Mouse (Mus musculus) liver, embryonic 14.5 days (tissue): ENCODE measurements around the gene Gch1. TPM values are rescaled to one million over a fixed set of nuclear protein-coding genes. Genes with fewer than 3 reads are reported as not detected.
A peak's percentile ranks its signal among the peaks of the same experiment; 100 is the strongest.

ENCODE experiments used
- ATAC-seq: fragments of 200-750 bp; cut with Nextera tagmentation; 2 replicates; pipeline ENCODE4 v1.8.0; 2017; ENCODE audit warnings: moderate number of reproducible peaks, mild to moderate bottlenecking, moderate library complexity; ENCODE audit not compliant: insufficient read depth
- DNase-seq, 3 experiments: peaks; one replicate each; pipeline ENCODE4 v3.0.0-alpha.2; 2012 to 2013; ENCODE audit warnings: low read depth in 3 of 3, low spot score in 3 of 3
- H3K27ac ChIP-seq: fragments of 300-500 bp; sonication (generic); 2 replicates; pipeline ENCODE4 v1.5.1; 2014; ENCODE audit warnings: moderate library complexity, mild to moderate bottlenecking, control low read depth, inconsistent platforms
- H3K27me3 ChIP-seq: fragments of 300-500 bp; sonication (generic); 2 replicates; pipeline ENCODE4 v1.6.1; 2014; ENCODE audit warnings: mild to moderate bottlenecking, low read length, moderate library complexity; ENCODE audit not compliant: control insufficient read depth, insufficient read depth
- H3K36me3 ChIP-seq: fragments of 300-500 bp; sonication (generic); replicated peaks from 2 replicates; pipeline ENCODE4 v1.6.1; 2014; ENCODE audit warnings: low read depth; ENCODE audit not compliant: control insufficient read depth, insufficient read depth
- H3K4me1 ChIP-seq, 2 experiments: fragments of 200-500 bp in 1 of 2; fragments of 300-500 bp in 1 of 2; sonication (generic) in 1 of 2; replicated peaks; 2 replicates each; pipeline ENCODE4 v1.6.1; 2012 to 2014; ENCODE audit warnings: antibody characterized with exemption in 1 of 2, inconsistent platforms in 1 of 2, low read length in 1 of 2; ENCODE audit not compliant: control insufficient read depth in 2 of 2, insufficient read depth in 2 of 2
- H3K4me2 ChIP-seq: fragments of 300-500 bp; sonication (generic); 2 replicates; pipeline ENCODE4 v1.6.1; 2014; ENCODE audit warnings: low read depth, mild to moderate bottlenecking, control low read depth, moderate library complexity
- H3K4me3 ChIP-seq, 2 experiments: fragments of 200-500 bp in 1 of 2; fragments of 300-500 bp in 1 of 2; sonication (generic) in 1 of 2; 2 replicates each; pipeline ENCODE4 v1.5.1; 2012 to 2014; ENCODE audit warnings: low read depth in 2 of 2, low read length in 2 of 2, mild to moderate bottlenecking in 2 of 2, control low read depth in 1 of 2, inconsistent platforms in 1 of 2, moderate library complexity in 1 of 2; ENCODE audit not compliant: insufficient read depth in 1 of 2
- H3K9ac ChIP-seq: fragments of 300-500 bp; sonication (generic); replicated peaks from 2 replicates; pipeline ENCODE4 v1.6.1; 2014; ENCODE audit warnings: mild to moderate bottlenecking, control low read depth, moderate library complexity
- H3K9me3 ChIP-seq: fragments of 300-500 bp; sonication (generic); 2 replicates; pipeline ENCODE4 v1.6.1; 2016; ENCODE audit warnings: low read length, mixed read lengths; ENCODE audit not compliant: control insufficient read depth
- CTCF ChIP-seq: IDR thresholded peaks from 2 replicates; pipeline ENCODE4 v1.5.1; 2016; ENCODE audit warnings: antibody characterized with exemption, low read depth, control low read depth
- EP300 ChIP-seq: IDR thresholded peaks from 2 replicates; pipeline ENCODE4 v1.6.1; 2016; ENCODE audit warnings: antibody characterized with exemption, low read depth
- WGBS: fragments of 180-500 bp; shearing (Covaris S2); extraction: QIAGEN DNeasy Blood & Tissue Kit; methylation state at CpG from one replicate; pipeline ENCODE4 v1.1.7; 2014; ENCODE audit not compliant: insufficient replicate concordance; 5-methylcytosine and 5-hydroxymethylcytosine counted together
- polyA plus RNA-seq, 2 experiments: library from polyadenylated mRNA; depleted of rRNA in 1 of 2; stranded (reverse) in 1 of 2; unstranded in 1 of 2; fragments of >200 nt; fragmentation: Nextera tagmentation in 1 of 2; extraction: Ambion mirVana in 1 of 2; gene quantifications; 2 replicates each; pipeline versions ENCODE4 v1.2.1 to v1.2.3; 2012 to 2014

Gene Gch1
- polyA plus RNA-seq, 2 experiments = 2.4 to 3.8 TPM

DNA sequence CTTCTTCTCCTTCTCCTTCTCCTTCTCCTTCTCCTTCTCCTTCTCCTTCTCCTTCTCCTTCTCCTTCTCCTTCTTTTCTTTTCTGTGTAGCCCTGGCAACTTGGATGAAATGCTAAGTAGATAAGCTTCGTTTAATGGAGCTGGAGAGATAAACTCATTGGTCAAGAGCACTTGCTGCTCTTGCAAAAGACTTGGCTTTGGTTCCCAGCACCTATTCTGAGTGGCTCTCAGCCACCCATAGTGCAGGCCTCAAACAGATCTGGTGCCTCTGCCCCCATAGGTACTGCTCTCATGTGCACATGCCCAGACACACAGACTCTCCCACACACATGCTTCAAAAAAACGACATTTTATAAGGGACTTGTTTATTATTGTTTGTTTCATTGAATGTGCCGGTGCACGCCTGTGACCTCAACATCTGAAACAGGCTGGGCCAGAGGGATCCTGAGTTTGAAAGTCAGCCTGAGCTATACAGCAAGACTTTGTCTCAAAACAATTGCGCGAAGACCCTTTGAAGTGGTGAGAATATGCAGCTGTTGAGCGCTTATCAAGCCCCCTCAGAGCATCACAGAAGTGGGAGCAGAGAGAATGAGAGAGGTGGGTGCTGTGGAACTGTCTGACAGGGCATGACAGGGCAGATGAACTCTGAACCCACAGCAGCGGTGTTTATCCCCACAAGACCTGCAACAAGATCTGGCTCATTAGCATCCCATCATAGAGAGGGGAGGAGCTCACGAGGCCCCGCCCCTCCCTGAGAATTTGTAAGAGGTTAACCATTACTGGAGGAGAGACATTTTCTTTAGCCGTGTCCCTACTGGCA, 33.6 kb upstream of the Gch1 start:
- WGBS = 67% methylated on average over 11 of the region's 11 CpGs
- 0 out of 2 replicates have a peak, but pooled peaks have one; percentile 26 for ATAC-seq

DNA sequence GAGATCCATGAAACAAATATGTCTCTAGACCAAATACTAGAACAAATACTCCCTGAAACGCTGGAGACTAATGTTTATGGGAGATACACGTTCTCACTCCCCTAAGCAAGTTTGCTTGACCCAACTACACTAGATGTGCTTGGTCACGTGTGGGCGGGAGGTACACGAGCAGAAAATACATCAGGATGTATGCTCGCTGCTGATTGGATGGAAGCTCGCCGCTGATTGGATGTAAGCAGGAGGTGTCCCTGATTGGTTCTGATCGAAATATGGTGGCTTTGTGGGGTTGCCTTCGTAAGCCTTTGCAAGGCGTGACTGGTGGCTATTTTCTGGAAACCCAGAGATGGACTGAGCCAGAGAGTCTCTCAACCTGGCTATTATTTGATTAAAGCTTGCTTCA, 32.4 kb upstream of the Gch1 start:
- ATAC-seq = peak; percentile 35; the same call in 1 of the 2 replicates

More for the DNA sequence above, 33.6 kb upstream of the Gch1 start:
- peak in 1 of 3 experiments; percentile 40 for DNase-seq
- H3K9ac ChIP-seq = no peak overlapping the region
- no peak for TF ChIP-seq EP300
- no peak for TF ChIP-seq CTCF
- H3K4me2 ChIP-seq = no peak overlapping the region
- H3K4me1 ChIP-seq = peaks cover 1 to 4% of the 10 kb centered on the region in 2 experiments; a peak in 1 of 4 replicates
- no peaks in the 10 kb centered on the region for H3K36me3 ChIP-seq
- H3K9me3 ChIP-seq = no peaks in the 10 kb centered on the region
- H3K4me3 ChIP-seq = no peak overlapping the region
- no peak overlapping the region for H3K27ac ChIP-seq
- H3K27me3 ChIP-seq = no peaks in the 10 kb centered on the region

DNA sequence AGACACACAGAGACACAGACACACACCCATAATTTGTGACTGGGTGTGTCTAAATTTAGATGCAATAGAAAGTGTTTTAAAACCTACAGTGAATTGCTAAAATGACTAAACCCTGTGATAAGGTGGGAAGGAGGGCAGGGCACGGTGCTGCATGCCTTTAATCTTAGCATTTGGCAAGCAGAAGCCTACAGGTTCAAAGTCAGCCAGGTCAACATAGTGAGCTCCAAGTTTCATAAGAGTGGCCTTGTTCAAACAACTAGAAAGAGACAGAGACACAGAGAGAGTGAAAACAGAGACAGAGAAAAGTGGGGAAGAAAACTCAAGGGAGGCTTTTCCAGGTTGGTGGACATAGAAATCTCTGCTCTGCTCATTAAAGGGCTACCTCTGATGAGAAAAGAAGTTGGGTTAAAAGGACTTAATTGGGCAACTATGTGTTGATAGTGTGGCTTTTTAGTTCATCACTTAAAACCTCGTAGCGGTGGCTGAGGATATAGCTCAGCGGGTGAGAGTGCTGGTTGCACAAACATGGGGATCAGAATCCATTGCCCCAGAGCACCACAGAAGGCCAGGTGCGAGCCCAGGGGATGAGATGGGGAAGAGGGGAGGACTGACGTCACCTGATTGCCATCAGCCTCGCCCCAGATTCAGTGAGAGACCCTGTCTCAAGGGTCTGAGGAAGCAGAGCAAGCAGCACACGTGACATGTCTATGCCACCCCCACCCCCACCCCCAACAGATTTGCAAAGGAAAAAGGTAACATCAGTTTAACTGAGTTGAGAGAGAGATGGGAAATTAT, 31.2 kb upstream of the Gch1 start:
- H3K4me3 ChIP-seq = no peak overlapping the region

More for the DNA sequence above, 32.4 kb upstream of the Gch1 start:
- Histone ChIP-seq H3K27me3 (no peaks in the 10 kb centered on the region), H3K4me1 (peaks cover 1 to 4% of the 10 kb centered on the region in 2 experiments; a peak in 1 of 4 replicates), H3K9me3 (no peaks in the 10 kb centered on the region), H3K9ac (no peak overlapping the region), H3K36me3 (no peaks in the 10 kb centered on the region), H3K4me2 (no peak overlapping the region), H3K4me3 (no peak overlapping the region), H3K27ac (no peak overlapping the region)
- 70% methylated on average over 11 of the region's 11 CpGs for WGBS
- DNase-seq = no peak
- no peak for TF ChIP-seq CTCF
- no peak for TF ChIP-seq EP300

DNA sequence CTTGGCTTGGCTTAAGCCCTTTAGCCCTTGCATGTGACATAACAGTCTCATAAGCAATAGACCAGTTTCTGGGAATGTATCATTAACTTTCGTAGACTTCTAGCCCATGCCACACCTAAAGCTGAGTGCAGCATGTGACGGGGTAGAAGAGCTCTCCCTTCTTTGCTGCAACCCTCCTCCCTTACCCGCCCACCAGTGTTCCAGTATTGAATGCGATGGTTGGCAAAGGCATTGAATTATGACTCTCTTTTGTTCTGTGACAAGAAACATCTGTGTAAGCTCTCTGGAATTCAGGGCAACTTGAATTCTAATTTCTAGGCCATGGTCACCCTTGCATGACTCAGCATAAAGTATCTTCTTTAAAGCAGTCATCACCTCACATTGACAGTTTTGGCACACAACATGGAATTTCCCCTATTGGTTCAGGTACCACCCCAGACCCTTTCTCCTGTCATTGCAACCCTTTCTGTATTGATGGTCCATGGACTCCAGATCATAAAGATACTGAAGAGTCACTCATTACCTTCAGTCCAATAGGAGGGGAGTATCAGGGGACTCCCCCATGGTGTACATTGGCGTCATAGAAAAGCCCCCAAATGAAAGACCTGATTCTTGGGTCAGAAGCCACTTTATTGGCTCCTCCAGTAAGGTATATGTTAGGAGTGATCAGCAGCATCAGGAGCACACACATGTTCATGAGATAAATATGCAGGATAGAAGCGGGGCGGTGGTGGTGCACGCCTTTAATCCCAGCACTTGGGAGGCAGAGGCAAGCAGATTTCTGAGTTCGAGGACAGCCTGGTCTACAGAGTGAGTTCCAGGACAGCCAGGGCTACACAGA, 29.8 kb upstream of the Gch1 start:
- ATAC-seq (no peak), DNase-seq (no peak)
- Histone ChIP-seq H3K9me3 (no peaks in the 10 kb centered on the region), H3K9ac (no peak overlapping the region), H3K27me3 (no peaks in the 10 kb centered on the region; the same call in 1 of the 2 replicates), H3K4me3 (no peak overlapping the region), H3K4me2 (no peak overlapping the region), H3K4me1 (peaks cover 1 to 4% of the 10 kb centered on the region in 2 experiments; a peak in 1 of 4 replicates), H3K36me3 (no peaks in the 10 kb centered on the region), H3K27ac (no peak overlapping the region)
- 73% methylated on average over 9 of the region's 9 CpGs for WGBS
- TF ChIP-seq CTCF (no peak), EP300 (no peak)

More for the DNA sequence above, 31.2 kb upstream of the Gch1 start:
- no peak for ATAC-seq
- Histone ChIP-seq H3K36me3 (no peaks in the 10 kb centered on the region), H3K9me3 (no peaks in the 10 kb centered on the region), H3K27ac (no peak overlapping the region), H3K4me1 (peaks cover 1 to 4% of the 10 kb centered on the region in 2 experiments; a peak in 1 of 4 replicates), H3K27me3 (no peaks in the 10 kb centered on the region), H3K9ac (no peak overlapping the region), H3K4me2 (no peak overlapping the region)
- TF ChIP-seq EP300 = no peak
- TF ChIP-seq CTCF = no peak
- 59% methylated on average over 8 of the region's 8 CpGs for WGBS
- DNase-seq = no peak
